Mouse (Mus musculus) liver, embryonic 14.5 days (tissue): ENCODE measurements at regions not wholly inside any gene's neighbourhood (a gene's known extent, or its start where the extent isn't known, plus 50 kb on each side); places are given as distances from the start of the nearest gene placed in this dataset.

ENCODE experiments used
- ATAC-seq: fragments of 200-750 bp; cut with Nextera tagmentation; 2 replicates; pipeline ENCODE4 v1.8.0; 2017; ENCODE audit warnings: moderate number of reproducible peaks, mild to moderate bottlenecking, moderate library complexity; ENCODE audit not compliant: insufficient read depth
- DNase-seq, 3 experiments: peaks; one replicate each; pipeline ENCODE4 v3.0.0-alpha.2; 2012 to 2013; ENCODE audit warnings: low read depth in 3 of 3, low spot score in 3 of 3
- H3K27ac ChIP-seq: fragments of 300-500 bp; sonication (generic); 2 replicates; pipeline ENCODE4 v1.5.1; 2014; ENCODE audit warnings: moderate library complexity, mild to moderate bottlenecking, control low read depth, inconsistent platforms
- H3K27me3 ChIP-seq: fragments of 300-500 bp; sonication (generic); 2 replicates; pipeline ENCODE4 v1.6.1; 2014; ENCODE audit warnings: mild to moderate bottlenecking, low read length, moderate library complexity; ENCODE audit not compliant: control insufficient read depth, insufficient read depth
- H3K36me3 ChIP-seq: fragments of 300-500 bp; sonication (generic); replicated peaks from 2 replicates; pipeline ENCODE4 v1.6.1; 2014; ENCODE audit warnings: low read depth; ENCODE audit not compliant: control insufficient read depth, insufficient read depth
- H3K4me1 ChIP-seq, 2 experiments: fragments of 200-500 bp in 1 of 2; fragments of 300-500 bp in 1 of 2; sonication (generic) in 1 of 2; replicated peaks; 2 replicates each; pipeline ENCODE4 v1.6.1; 2012 to 2014; ENCODE audit warnings: antibody characterized with exemption in 1 of 2, inconsistent platforms in 1 of 2, low read length in 1 of 2; ENCODE audit not compliant: control insufficient read depth in 2 of 2, insufficient read depth in 2 of 2
- H3K4me2 ChIP-seq: fragments of 300-500 bp; sonication (generic); 2 replicates; pipeline ENCODE4 v1.6.1; 2014; ENCODE audit warnings: low read depth, mild to moderate bottlenecking, control low read depth, moderate library complexity
- H3K4me3 ChIP-seq, 2 experiments: fragments of 200-500 bp in 1 of 2; fragments of 300-500 bp in 1 of 2; sonication (generic) in 1 of 2; 2 replicates each; pipeline ENCODE4 v1.5.1; 2012 to 2014; ENCODE audit warnings: low read depth in 2 of 2, low read length in 2 of 2, mild to moderate bottlenecking in 2 of 2, control low read depth in 1 of 2, inconsistent platforms in 1 of 2, moderate library complexity in 1 of 2; ENCODE audit not compliant: insufficient read depth in 1 of 2
- H3K9ac ChIP-seq: fragments of 300-500 bp; sonication (generic); replicated peaks from 2 replicates; pipeline ENCODE4 v1.6.1; 2014; ENCODE audit warnings: mild to moderate bottlenecking, control low read depth, moderate library complexity
- H3K9me3 ChIP-seq: fragments of 300-500 bp; sonication (generic); 2 replicates; pipeline ENCODE4 v1.6.1; 2016; ENCODE audit warnings: low read length, mixed read lengths; ENCODE audit not compliant: control insufficient read depth
- CTCF ChIP-seq: IDR thresholded peaks from 2 replicates; pipeline ENCODE4 v1.5.1; 2016; ENCODE audit warnings: antibody characterized with exemption, low read depth, control low read depth
- EP300 ChIP-seq: IDR thresholded peaks from 2 replicates; pipeline ENCODE4 v1.6.1; 2016; ENCODE audit warnings: antibody characterized with exemption, low read depth
- WGBS: fragments of 180-500 bp; shearing (Covaris S2); extraction: QIAGEN DNeasy Blood & Tissue Kit; methylation state at CpG from one replicate; pipeline ENCODE4 v1.1.7; 2014; ENCODE audit not compliant: insufficient replicate concordance; 5-methylcytosine and 5-hydroxymethylcytosine counted together

DNA sequence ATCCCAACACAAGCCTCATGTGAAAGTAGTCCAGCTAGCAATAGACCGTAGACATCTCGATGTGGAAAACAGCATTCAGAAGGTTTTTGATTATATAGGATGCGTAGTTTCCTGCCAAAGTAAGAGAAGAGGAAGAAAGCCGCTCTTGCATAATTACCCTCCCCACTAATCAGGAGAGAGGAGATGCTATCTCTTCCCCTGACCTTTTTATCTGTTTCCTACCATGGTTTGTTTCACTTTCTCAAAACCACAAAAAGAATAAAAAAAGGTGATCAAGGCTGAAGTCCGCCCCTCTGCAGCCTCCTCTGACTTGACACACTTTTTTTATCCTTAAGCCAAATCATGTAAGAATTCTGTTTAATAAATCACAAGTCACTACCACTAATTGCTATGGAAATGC is 480.0 kb downstream of the Adgrl2 start:
- Histone ChIP-seq H3K4me3 (no peak overlapping the region), H3K9me3 (no peaks in the 10 kb centered on the region), H3K36me3 (no peaks in the 10 kb centered on the region), H3K4me2 (no peak overlapping the region), H3K27ac (no peak overlapping the region), H3K9ac (no peak overlapping the region), H3K4me1 (no peaks in the 10 kb centered on the region), H3K27me3 (no peaks in the 10 kb centered on the region)
- ATAC-seq (no peak), DNase-seq (no peak)
- TF ChIP-seq CTCF = no peak
- TF ChIP-seq EP300 = no peak
- 16% methylated on average over 5 of the region's 5 CpGs for WGBS

DNA sequence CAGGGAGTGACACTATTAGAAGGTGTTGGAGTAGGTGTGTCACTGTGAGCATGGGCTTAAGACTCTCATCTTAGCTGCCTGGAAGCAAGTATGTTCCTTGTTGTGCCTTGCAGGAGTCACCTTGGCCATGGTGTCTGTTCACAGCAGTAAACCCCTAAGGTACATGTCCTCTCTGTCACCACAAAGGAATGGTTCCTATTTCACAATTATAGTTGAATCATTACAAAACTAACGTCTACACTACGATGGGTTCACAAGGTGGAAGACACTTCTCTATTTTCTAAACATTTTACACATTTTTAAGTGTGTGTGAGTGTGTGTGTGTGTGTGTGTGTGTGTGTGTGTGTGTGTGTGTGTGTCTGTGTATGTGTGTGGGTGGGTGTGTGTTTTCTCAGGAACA is 485.4 kb downstream of the Adgrl2 start:
- no peak for ATAC-seq
- Histone ChIP-seq H3K27ac (no peak overlapping the region), H3K9me3 (no peaks in the 10 kb centered on the region), H3K27me3 (no peaks in the 10 kb centered on the region), H3K4me3 (no peak overlapping the region), H3K9ac (no peak overlapping the region), H3K36me3 (no peaks in the 10 kb centered on the region), H3K4me2 (no peak overlapping the region), H3K4me1 (no peaks in the 10 kb centered on the region)
- WGBS = 70% methylated on average over 2 of the region's 2 CpGs
- no peak for TF ChIP-seq EP300
- no peak for TF ChIP-seq CTCF
- DNase-seq = no peak

DNA sequence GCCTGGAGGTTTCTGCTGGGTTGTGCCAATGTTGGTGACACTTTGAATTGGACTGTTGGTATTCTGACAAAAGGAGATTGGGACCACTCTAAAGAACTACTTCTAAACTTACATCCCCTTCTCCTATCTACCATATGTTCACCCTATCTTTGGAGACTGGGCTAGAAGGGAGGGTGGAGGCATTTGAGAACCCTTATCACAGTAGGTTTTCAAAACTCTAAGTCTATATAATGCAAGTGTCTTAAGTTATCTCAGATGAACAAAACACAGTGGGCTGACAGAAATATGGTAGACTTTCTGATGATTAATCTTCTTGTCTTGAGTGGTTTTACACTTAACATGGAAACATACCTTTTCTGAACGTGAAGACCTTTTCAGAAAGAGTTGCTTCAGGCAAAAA is 486.9 kb downstream of the Adgrl2 start:
- 27% methylated on average over 1 of the region's 1 CpGs for WGBS
- Histone ChIP-seq H3K36me3 (no peaks in the 10 kb centered on the region), H3K9me3 (no peaks in the 10 kb centered on the region), H3K9ac (no peak overlapping the region), H3K4me3 (no peak overlapping the region), H3K4me1 (no peaks in the 10 kb centered on the region), H3K4me2 (no peak overlapping the region), H3K27ac (no peak overlapping the region), H3K27me3 (no peaks in the 10 kb centered on the region)
- DNase-seq (no peak), ATAC-seq (peak; percentile 47; the same call in 1 of the 2 replicates)
- TF ChIP-seq EP300 (no peak), CTCF (no peak)

DNA sequence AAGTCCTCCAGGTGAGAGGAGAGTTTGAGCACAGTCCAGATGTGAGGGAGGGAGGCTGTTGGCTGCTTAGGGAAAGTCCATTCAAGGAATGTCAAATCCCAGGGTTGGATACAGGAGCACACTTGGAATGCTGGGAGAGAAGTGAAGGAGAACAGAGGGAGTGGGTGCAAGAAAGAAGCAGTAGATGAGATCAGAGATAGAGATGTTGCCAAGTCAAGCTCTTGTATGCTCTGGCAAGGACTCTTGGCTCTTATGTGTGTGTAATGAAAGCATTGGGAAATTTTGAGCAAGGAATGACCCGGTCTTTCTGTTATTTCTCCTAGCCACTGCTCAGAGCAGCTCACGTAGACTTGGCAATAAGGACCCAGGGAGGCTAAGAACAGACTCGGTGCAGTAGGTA is 488.6 kb downstream of the Adgrl2 start:
- H3K9me3 ChIP-seq = no peaks in the 10 kb centered on the region
- H3K4me1 ChIP-seq = no peaks in the 10 kb centered on the region
- H3K4me3 ChIP-seq = no peak overlapping the region
- no peaks in the 10 kb centered on the region for H3K36me3 ChIP-seq
- TF ChIP-seq CTCF = no peak
- TF ChIP-seq EP300 = no peak
- H3K27me3 ChIP-seq = no peaks in the 10 kb centered on the region
- WGBS = 69% methylated on average over 3 of the region's 3 CpGs
- DNase-seq (no peak), ATAC-seq (no peak)
- no peak overlapping the region for H3K27ac ChIP-seq
- H3K9ac ChIP-seq = no peak overlapping the region
- no peak overlapping the region for H3K4me2 ChIP-seq

DNA sequence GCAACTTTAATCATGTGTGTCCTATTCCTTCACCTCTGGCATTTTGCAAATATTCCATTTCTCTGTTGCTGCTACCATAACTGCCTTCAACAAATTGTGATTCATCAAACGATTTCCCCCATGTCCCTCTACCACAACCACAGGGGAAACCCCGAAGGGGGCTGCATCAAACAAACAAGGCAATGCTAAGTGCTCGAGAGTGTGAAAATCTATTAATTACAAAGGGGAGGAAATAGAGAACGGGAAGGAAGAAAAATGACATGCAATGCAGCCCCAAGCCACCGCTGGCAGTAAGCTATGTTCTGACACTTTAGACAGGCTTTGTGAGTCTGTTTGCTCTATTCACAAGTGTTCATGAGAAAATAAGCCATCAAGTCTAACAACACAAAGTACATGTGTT is 493.7 kb downstream of the Adgrl2 start:
- TF ChIP-seq EP300 = no peak
- TF ChIP-seq CTCF = no peak
- 22% methylated on average over 5 of the region's 5 CpGs for WGBS
- Histone ChIP-seq H3K4me1 (no peaks in the 10 kb centered on the region), H3K27me3 (no peaks in the 10 kb centered on the region), H3K36me3 (no peaks in the 10 kb centered on the region), H3K4me3 (no peak overlapping the region), H3K27ac (no peak overlapping the region), H3K9ac (no peak overlapping the region), H3K9me3 (no peaks in the 10 kb centered on the region), H3K4me2 (no peak overlapping the region)
- ATAC-seq (no peak), DNase-seq (no peak)
